Mouse (Mus musculus) left cerebral cortex, postnatal 4 days (tissue): ENCODE results near the gene Cfap298. TPM values are rescaled to one million over a fixed set of nuclear protein-coding genes. Genes with fewer than 3 reads are reported as not detected.

Experiments
- microRNA-seq: library from miRNA; unstranded; fragments of <30 nt; microRNA quantifications from one replicate; pipeline ENCODE4 v1.2.0, GENCODE M21; 2022
- total RNA-seq, 2 experiments: library from RNA; stranded (reverse); gene quantifications; 2 replicates each; pipeline ENCODE4 v1.2.3; 2021

The Cfap298 gene
- total RNA-seq, 2 experiments from 2014 or later, result 31.6 to 35.8 TPM

Small RNA genes lying within 50 kb of the gene (microRNA-seq; reads per million reads assigned to microRNA genes)
- gene Gm22933, result not detected

Other genes with a start within 250 kb of the Cfap298 start
- 10 to 100 TPM; 11.3 TPM for gene Mis18a, start 207.7 kb downstream of the Cfap298 start, total RNA-seq
- gene Mrap, start 196.9 kb downstream of the Cfap298 start, total RNA-seq, result not detected
- gene Urb1, start 124.7 kb downstream of the Cfap298 start, total RNA-seq, result 10 to 100 TPM; 15.9 to 18.5 TPM
- gene Eva1c, start 108.4 kb downstream of the Cfap298 start, total RNA-seq, result 1 to 10 TPM in 1 of 2 experiments, under 1 TPM in 1; 0.96 to 1.4 TPM
- gene Synj1, start 76.2 kb upstream of the Cfap298 start, total RNA-seq, result 100 to 1,000 TPM; 140 to 164 TPM
- gene Paxbp1, start 109.4 kb upstream of the Cfap298 start, total RNA-seq, result 10 to 100 TPM; 91.2 to 94.8 TPM
- gene 4932438H23Rik, start 160.0 kb upstream of the Cfap298 start, total RNA-seq, result under 1 TPM; 0.40 to 0.44 TPM